Mouse (Mus musculus) liver, postnatal 0 days (tissue): ENCODE measurements around the gene Pde4d. TPM values are rescaled to one million over a fixed set of nuclear protein-coding genes. Genes with fewer than 3 reads are reported as not detected.

Experiments used
- ATAC-seq: fragments of 200-750 bp; cut with Nextera tagmentation; 2 replicates; pipeline ENCODE4 v1.8.0; 2017; ENCODE audit warnings: mild to moderate bottlenecking, moderate library complexity
- DNase-seq: peaks from one replicate; pipeline ENCODE4 v3.0.0-alpha.2; 2016
- H3K27ac ChIP-seq: fragments of 300-500 bp; sonication (generic); 2 replicates; pipeline ENCODE4 v1.5.1; 2014; ENCODE audit warnings: antibody characterized with exemption, moderate library complexity, mild to moderate bottlenecking, low read depth
- H3K27me3 ChIP-seq: fragments of 300-500 bp; sonication (generic); 2 replicates; pipeline ENCODE4 v1.6.1; 2014; ENCODE audit warnings: low read length, control low read depth, mixed read lengths; ENCODE audit not compliant: insufficient read depth
- H3K36me3 ChIP-seq: fragments of 300-500 bp; sonication (generic); replicated peaks from 2 replicates; pipeline ENCODE4 v1.6.1; 2014; ENCODE audit warnings: mild to moderate bottlenecking, control low read depth, low read length, moderate library complexity, mixed read lengths; ENCODE audit not compliant: insufficient read depth
- H3K4me1 ChIP-seq: fragments of 300-500 bp; sonication (generic); 2 replicates; pipeline ENCODE4 v1.6.1; 2014; ENCODE audit warnings: antibody characterized with exemption, mild to moderate bottlenecking, control low read depth; ENCODE audit not compliant: insufficient read depth
- H3K4me2 ChIP-seq: fragments of 300-500 bp; sonication (generic); 2 replicates; pipeline ENCODE4 v1.6.1; 2014; ENCODE audit warnings: low read depth, mild to moderate bottlenecking, low read length, moderate library complexity, mixed read lengths
- H3K4me3 ChIP-seq: fragments of 300-500 bp; sonication (generic); 2 replicates; pipeline ENCODE4 v1.5.1; 2014; ENCODE audit warnings: low read depth, low read length
- H3K9ac ChIP-seq: fragments of 300-500 bp; sonication (generic); replicated peaks from 2 replicates; pipeline ENCODE4 v1.6.1; 2014; ENCODE audit warnings: mild to moderate bottlenecking, moderate library complexity
- H3K9me3 ChIP-seq: fragments of 300-500 bp; sonication (generic); 2 replicates; pipeline ENCODE4 v1.6.1; 2016; ENCODE audit warnings: mild to moderate bottlenecking, control low read depth, low read length, mixed read lengths
- CTCF ChIP-seq: sonication (generic); IDR thresholded peaks from 2 replicates; pipeline ENCODE4 v1.5.1; 2016; ENCODE audit warnings: antibody characterized with exemption, low read depth
- EP300 ChIP-seq: IDR thresholded peaks from 2 replicates; pipeline ENCODE4 v1.6.1; 2016; ENCODE audit warnings: antibody characterized with exemption, low read depth, mild to moderate bottlenecking
- WGBS: fragments of 180-500 bp; shearing (Covaris S2); extraction: QIAGEN DNeasy Blood & Tissue Kit; methylation state at CpG from one replicate; pipeline ENCODE4 v1.1.7; 2014; ENCODE audit not compliant: insufficient replicate concordance; 5-methylcytosine and 5-hydroxymethylcytosine counted together
- polyA plus RNA-seq: library from polyadenylated mRNA; unstranded; fragments of >200 nt; fragmentation: Nextera tagmentation; extraction: Ambion mirVana; gene quantifications from 2 replicates; pipeline ENCODE4 v1.2.1, GENCODE M21; 2015

The Pde4d gene
- polyA plus RNA-seq, 1 experiment from 2014 or later, result 6.1 TPM

GRCm38 (mm10) chr13:109706141-109706540, 1256.4 kb downstream of the Pde4d start:
- no peaks in the 10 kb centered on the region for H3K4me1 ChIP-seq
- H3K27me3 ChIP-seq, result no peaks in the 10 kb centered on the region
- H3K9ac ChIP-seq, result no peak overlapping the region
- no peaks in the 10 kb centered on the region for H3K9me3 ChIP-seq
- no peak overlapping the region for H3K27ac ChIP-seq
- no peak for ATAC-seq
- 71% methylated on average over 2 of the region's 2 CpGs for WGBS
- TF ChIP-seq CTCF, result no peak
- DNase-seq, result no peak
- H3K4me3 ChIP-seq, result no peak overlapping the region
- no peak overlapping the region for H3K4me2 ChIP-seq
- no peaks in the 10 kb centered on the region for H3K36me3 ChIP-seq

GRCm38 (mm10) chr13:109706579-109706978, 1256.8 kb downstream of the Pde4d start:
- no peak overlapping the region for H3K9ac ChIP-seq
- no peak overlapping the region for H3K4me2 ChIP-seq
- H3K4me3 ChIP-seq, result no peak overlapping the region
- ATAC-seq (no peak), DNase-seq (no peak)
- no peak overlapping the region for H3K27ac ChIP-seq
- H3K9me3 ChIP-seq, result no peaks in the 10 kb centered on the region
- H3K36me3 ChIP-seq, result no peaks in the 10 kb centered on the region
- no peaks in the 10 kb centered on the region for H3K4me1 ChIP-seq
- TF ChIP-seq EP300, result no peak
- no peak for TF ChIP-seq CTCF
- 88% methylated on average over 5 of the region's 5 CpGs for WGBS
- no peaks in the 10 kb centered on the region for H3K27me3 ChIP-seq

- 89% methylated on average over 4 of the region's 4 CpGs for WGBS
- Histone ChIP-seq H3K4me3 (no peak overlapping the region), H3K9ac (no peak overlapping the region), H3K4me1 (no peaks in the 10 kb centered on the region), H3K4me2 (no peak overlapping the region), H3K27ac (no peak overlapping the region), H3K27me3 (no peaks in the 10 kb centered on the region), H3K36me3 (no peaks in the 10 kb centered on the region), H3K9me3 (no peaks in the 10 kb centered on the region)
- no peak for DNase-seq
- no peak for TF ChIP-seq EP300
- no peak for TF ChIP-seq CTCF
- ATAC-seq, result no peak
These were observed 1257.4 kb downstream of the Pde4d start for GRCm38 (mm10) chr13:109707154-109707553.

GRCm38 (mm10) chr13:109708326-109708725, 1258.6 kb downstream of the Pde4d start:
- H3K27ac ChIP-seq, result no peak overlapping the region
- no peak overlapping the region for H3K4me3 ChIP-seq
- TF ChIP-seq CTCF, result no peak
- TF ChIP-seq EP300, result no peak
- H3K36me3 ChIP-seq, result no peaks in the 10 kb centered on the region
- H3K4me1 ChIP-seq, result no peaks in the 10 kb centered on the region
- WGBS, result 70% methylated on average over 2 of the region's 2 CpGs
- H3K4me2 ChIP-seq, result no peak overlapping the region
- DNase-seq (no peak), ATAC-seq (no peak)
- no peaks in the 10 kb centered on the region for H3K9me3 ChIP-seq
- no peak overlapping the region for H3K9ac ChIP-seq
- no peaks in the 10 kb centered on the region for H3K27me3 ChIP-seq

GRCm38 (mm10) chr13:109714581-109714980, 1264.8 kb downstream of the Pde4d start:
- peaks cover 8% of the 10 kb centered on the region; the same call in 1 of the 2 replicates for H3K4me1 ChIP-seq
- H3K9ac ChIP-seq, result no peak overlapping the region
- H3K4me2 ChIP-seq, result no peak overlapping the region
- H3K27ac ChIP-seq, result no peak overlapping the region
- TF ChIP-seq EP300 (no peak), CTCF (no peak)
- 85% methylated on average over 2 of the region's 2 CpGs for WGBS
- ATAC-seq (no peak), DNase-seq (no peak)
- H3K9me3 ChIP-seq, result no peaks in the 10 kb centered on the region
- no peaks in the 10 kb centered on the region for H3K27me3 ChIP-seq
- no peak overlapping the region for H3K4me3 ChIP-seq
- no peaks in the 10 kb centered on the region for H3K36me3 ChIP-seq

GRCm38 (mm10) chr13:109715321-109715720, 1265.6 kb downstream of the Pde4d start:
- H3K9ac ChIP-seq, result no peak overlapping the region
- WGBS, result 54% methylated on average over 1 of the region's 1 CpGs
- H3K4me2 ChIP-seq, result no peak overlapping the region
- no peak for TF ChIP-seq EP300
- no peak for TF ChIP-seq CTCF
- H3K36me3 ChIP-seq, result no peaks in the 10 kb centered on the region
- no peak for ATAC-seq
- peaks cover 11% of the 10 kb centered on the region; the same call in 1 of the 2 replicates for H3K4me1 ChIP-seq
- H3K9me3 ChIP-seq, result no peaks in the 10 kb centered on the region
- DNase-seq, result no peak
- no peaks in the 10 kb centered on the region for H3K27me3 ChIP-seq
- no peak overlapping the region for H3K27ac ChIP-seq
- no peak overlapping the region for H3K4me3 ChIP-seq
